Mouse (Mus musculus) lung, embryonic 15.5 days (tissue): ENCODE measurements at regions not wholly inside any gene's neighbourhood (a gene's known extent, or its start where the extent isn't known, plus 50 kb on each side); places are given as distances from the start of the nearest gene placed in this dataset.

Experiments used
- ATAC-seq: fragments of 200-750 bp; cut with Nextera tagmentation; 2 replicates; pipeline ENCODE4 v1.8.0; 2017; ENCODE audit warnings: moderate number of reproducible peaks, borderline replicate concordance; ENCODE audit not compliant: low FRiP score, low TSS enrichment; ENCODE audit errors: extremely low read depth
- H3K27ac ChIP-seq: fragments of 300-500 bp; sonication (generic); 2 replicates; pipeline ENCODE4 v1.5.1; 2015; ENCODE audit warnings: moderate library complexity, mild to moderate bottlenecking, inconsistent platforms
- H3K27me3 ChIP-seq: fragments of 300-500 bp; sonication (generic); 2 replicates; pipeline ENCODE4 v1.6.1; 2015; ENCODE audit warnings: inconsistent platforms
- H3K36me3 ChIP-seq: fragments of 300-500 bp; sonication (generic); 2 replicates; pipeline ENCODE4 v1.6.1; 2015; ENCODE audit warnings: inconsistent platforms
- H3K4me1 ChIP-seq: fragments of 300-500 bp; sonication (generic); 2 replicates; pipeline ENCODE4 v1.6.1; 2015; ENCODE audit warnings: inconsistent platforms
- H3K4me2 ChIP-seq: fragments of 300-500 bp; sonication (generic); 2 replicates; pipeline ENCODE4 v1.6.1; 2015; ENCODE audit warnings: inconsistent platforms, mild to moderate bottlenecking, moderate library complexity
- H3K4me3 ChIP-seq: fragments of 300-500 bp; sonication (generic); 2 replicates; pipeline ENCODE4 v1.5.1; 2015; ENCODE audit warnings: mild to moderate bottlenecking, inconsistent platforms
- H3K9ac ChIP-seq: fragments of 300-500 bp; sonication (generic); 2 replicates; pipeline ENCODE4 v1.6.1; 2015; ENCODE audit warnings: inconsistent platforms
- H3K9me3 ChIP-seq: fragments of 300-500 bp; sonication (generic); 2 replicates; pipeline ENCODE4 v1.6.1; 2016; ENCODE audit warnings: inconsistent platforms
- WGBS: fragments of 180-500 bp; shearing (Covaris S2); methylation state at CpG from one replicate; pipeline ENCODE4 v1.1.7; 2015; 5-methylcytosine and 5-hydroxymethylcytosine counted together

GRCm38 (mm10) chr13:78324443-78325206 lies 125.1 kb upstream of the Nr2f1 start:
- 73% methylated on average over 4 of the region's 4 CpGs for WGBS
- Histone ChIP-seq H3K9me3 (no peaks in the 10 kb centered on the region), H3K4me2 (no peak overlapping the region), H3K36me3 (no peaks in the 10 kb centered on the region), H3K27ac (no peak overlapping the region), H3K4me3 (no peak overlapping the region), H3K4me1 (no peaks in the 10 kb centered on the region), H3K27me3 (no peaks in the 10 kb centered on the region), H3K9ac (no peak overlapping the region)
- no peak for ATAC-seq

- Histone ChIP-seq H3K27ac (no peak overlapping the region), H3K27me3 (no peaks in the 10 kb centered on the region), H3K9me3 (no peaks in the 10 kb centered on the region), H3K4me3 (no peak overlapping the region), H3K36me3 (no peaks in the 10 kb centered on the region), H3K4me1 (no peaks in the 10 kb centered on the region), H3K9ac (no peak overlapping the region), H3K4me2 (no peak overlapping the region)
- ATAC-seq, result no peak
- 70% methylated on average over 1 of the region's 1 CpGs for WGBS
These were observed 123.6 kb upstream of the Nr2f1 start for GRCm38 (mm10) chr13:78323183-78323582.

- no peaks in the 10 kb centered on the region for H3K9me3 ChIP-seq
- 94% methylated on average over 2 of the region's 2 CpGs for WGBS
- no peak overlapping the region for H3K4me3 ChIP-seq
- H3K36me3 ChIP-seq, result no peaks in the 10 kb centered on the region
- no peak overlapping the region for H3K9ac ChIP-seq
- no peak overlapping the region for H3K27ac ChIP-seq
- no peak overlapping the region for H3K4me2 ChIP-seq
- no peak for ATAC-seq
- no peaks in the 10 kb centered on the region for H3K27me3 ChIP-seq
- H3K4me1 ChIP-seq, result no peaks in the 10 kb centered on the region
These were observed 118.9 kb upstream of the Nr2f1 start for GRCm38 (mm10) chr13:78318434-78318833.

- WGBS, result 13% methylated on average over 3 of the region's 3 CpGs
- no peaks in the 10 kb centered on the region for H3K36me3 ChIP-seq
These were observed 111.3 kb upstream of the Nr2f1 start for GRCm38 (mm10) chr13:78310837-78311236.

More at GRCm38 (mm10) chr13:78310837-78311236, 111.3 kb upstream of the Nr2f1 start:
- H3K9me3 ChIP-seq, result no peaks in the 10 kb centered on the region
- no peak overlapping the region for H3K27ac ChIP-seq
- no peak for ATAC-seq
- H3K9ac ChIP-seq, result no peak overlapping the region
- no peak overlapping the region for H3K4me3 ChIP-seq
- no peaks in the 10 kb centered on the region for H3K4me1 ChIP-seq
- no peak overlapping the region for H3K4me2 ChIP-seq
- H3K27me3 ChIP-seq, result no peaks in the 10 kb centered on the region
